Mouse (Mus musculus) CH12.LX (cell line): ENCODE measurements around the gene Usp32. TPM values are rescaled to one million over a fixed set of nuclear protein-coding genes. Genes with fewer than 3 reads are reported as not detected.

ENCODE experiments used
- DNase-seq: peaks from one replicate; pipeline ENCODE4 v3.0.0-alpha.2; 2013; ENCODE audit errors: extremely low read depth
- H3K27ac ChIP-seq: 2 replicates; pipeline ENCODE4 v1.5.1; 2012; ENCODE audit warnings: low read depth, mild to moderate bottlenecking, control low read depth, moderate library complexity; ENCODE audit not compliant: insufficient read depth
- H3K27me3 ChIP-seq: replicated peaks from 2 replicates; pipeline ENCODE3; 2012; ENCODE audit warnings: inconsistent platforms
- H3K36me3 ChIP-seq, 2 experiments: replicated peaks in 1 of 2; 2 replicates each; pipeline versions ENCODE3 to v1.6.1; 2012; ENCODE audit warnings: inconsistent platforms in 1 of 2, low read length in 1 of 2, mild to moderate bottlenecking in 1 of 2, mixed read lengths in 1 of 2, moderate library complexity in 1 of 2; ENCODE audit not compliant: control insufficient read depth in 1 of 2, insufficient read depth in 1 of 2
- H3K4me1 ChIP-seq, 2 experiments: 2 replicates each; pipeline ENCODE4 v1.6.1; 2012; ENCODE audit warnings: inconsistent platforms in 1 of 2, moderate library complexity in 1 of 2; ENCODE audit not compliant: insufficient read depth in 2 of 2, control insufficient read depth in 1 of 2
- H3K4me2 ChIP-seq: 2 replicates; pipeline ENCODE4 v1.6.1; 2012; ENCODE audit warnings: low read depth, mild to moderate bottlenecking, control low read depth; ENCODE audit not compliant: poor library complexity, insufficient read depth, severe bottlenecking
- H3K4me3 ChIP-seq, 3 experiments: fragments of 150-350 bp in 1 of 3; sonication (generic) in 1 of 3; replicated peaks in 1 of 3; 2 replicates each; pipeline versions ENCODE3 to v1.5.1; 2011 to 2012; ENCODE audit warnings: low read depth in 2 of 3, low read length in 2 of 3, mild to moderate bottlenecking in 2 of 3, moderate library complexity in 2 of 3, control low read depth in 1 of 3, improper control_type of control experiment in 1 of 3, inconsistent platforms in 1 of 3, mixed read lengths in 1 of 3; ENCODE audit not compliant: poor library complexity in 1 of 3
- H3K79me2 ChIP-seq: replicated peaks from 2 replicates; pipeline ENCODE4 v1.6.1; 2012; ENCODE audit warnings: mild to moderate bottlenecking, moderate library complexity; ENCODE audit not compliant: control insufficient read depth, poor library complexity, insufficient read depth, severe bottlenecking; ENCODE audit errors: extremely low read depth
- H3K9ac ChIP-seq: 2 replicates; pipeline ENCODE4 v1.6.1; 2012; ENCODE audit warnings: low read depth, mild to moderate bottlenecking, control low read depth, moderate library complexity; ENCODE audit not compliant: insufficient read depth
- H3K9me3 ChIP-seq: replicated peaks from 2 replicates; pipeline ENCODE3; 2012; ENCODE audit warnings: low read length, inconsistent platforms, mixed read lengths
- BHLHE40 ChIP-seq: IDR thresholded peaks from 2 replicates; pipeline ENCODE4 v1.6.1; 2011; ENCODE audit warnings: mild to moderate bottlenecking, low read depth, low read length, improper control_type of control experiment
- CHD1 ChIP-seq: IDR thresholded peaks from 2 replicates; pipeline ENCODE4 v1.6.1; 2012; ENCODE audit warnings: low read depth, low read length, improper control_type of control experiment, inconsistent platforms
- CHD2 ChIP-seq: IDR thresholded peaks from 2 replicates; pipeline ENCODE4 v1.6.1; 2011; ENCODE audit warnings: low read length, improper control_type of control experiment
- CTCF ChIP-seq, 2 experiments: IDR thresholded peaks in 1 of 2; conservative IDR thresholded peaks in 1 of 2; 2 replicates each; pipeline ENCODE4 v1.5.1; 2011 to 2012; ENCODE audit warnings: low read depth in 2 of 2, low read length in 2 of 2, improper control_type of control experiment in 1 of 2, inconsistent platforms in 1 of 2, mild to moderate bottlenecking in 1 of 2, moderate library complexity in 1 of 2
- E2F4 ChIP-seq: IDR thresholded peaks from 2 replicates; pipeline ENCODE4 v1.6.1; 2011; ENCODE audit warnings: low read depth, low read length, improper control_type of control experiment; ENCODE audit not compliant: insufficient replicate concordance
- ELF1 ChIP-seq: IDR thresholded peaks from 2 replicates; pipeline ENCODE4 v1.6.1; 2014; ENCODE audit warnings: low read depth, mild to moderate bottlenecking, inconsistent platforms, low read length, improper control_type of control experiment
- EP300 ChIP-seq: IDR thresholded peaks from 2 replicates; pipeline ENCODE4 v1.6.1; 2011; ENCODE audit warnings: low read length, improper control_type of control experiment
- ETS1 ChIP-seq: conservative IDR thresholded peaks from 2 replicates; pipeline ENCODE4 v1.6.1; 2012; ENCODE audit warnings: low read depth, mild to moderate bottlenecking, inconsistent platforms, low read length, improper control_type of control experiment, moderate library complexity
- GABPA ChIP-seq: IDR thresholded peaks from 2 replicates; pipeline ENCODE4 v1.6.1; 2012; ENCODE audit warnings: low read depth, low read length, improper control_type of control experiment, inconsistent platforms; ENCODE audit not compliant: insufficient replicate concordance
- JUN ChIP-seq: IDR thresholded peaks from 2 replicates; pipeline ENCODE4 v1.6.1; 2011; ENCODE audit warnings: low read depth, mild to moderate bottlenecking, low read length, improper control_type of control experiment, moderate library complexity; ENCODE audit not compliant: insufficient read depth
- JUND ChIP-seq: conservative IDR thresholded peaks from 2 replicates; pipeline ENCODE4 v1.6.1; 2011; ENCODE audit warnings: low read depth, low read length, improper control_type of control experiment
- MAX ChIP-seq: IDR thresholded peaks from 2 replicates; pipeline ENCODE4 v1.6.1; 2011; ENCODE audit warnings: low read length, improper control_type of control experiment
- MEF2A ChIP-seq: IDR thresholded peaks from 2 replicates; pipeline ENCODE4 v1.6.1; 2014; ENCODE audit warnings: low read depth, mild to moderate bottlenecking, inconsistent platforms, low read length, improper control_type of control experiment, borderline replicate concordance
- MXI1 ChIP-seq: IDR thresholded peaks from 2 replicates; pipeline ENCODE4 v1.6.1; 2011; ENCODE audit warnings: mild to moderate bottlenecking, low read depth, low read length, improper control_type of control experiment
- MYC ChIP-seq: IDR thresholded peaks from 2 replicates; pipeline ENCODE4 v1.6.1; 2011; ENCODE audit warnings: low read depth, mild to moderate bottlenecking, improper control_type of control experiment, low read length
- NELFE ChIP-seq: IDR thresholded peaks from 2 replicates; pipeline ENCODE4 v1.6.1; 2011; ENCODE audit warnings: low read depth, low read length, improper control_type of control experiment
- NRF1 ChIP-seq: IDR thresholded peaks from 2 replicates; pipeline ENCODE4 v1.6.1; 2014; ENCODE audit warnings: low read depth, mild to moderate bottlenecking, inconsistent platforms, low read length, improper control_type of control experiment, moderate library complexity
- RAD21 ChIP-seq: IDR thresholded peaks from 2 replicates; pipeline ENCODE4 v1.6.1; 2011; ENCODE audit warnings: low read depth, mild to moderate bottlenecking, low read length, improper control_type of control experiment, moderate library complexity
- RCOR1 ChIP-seq: conservative IDR thresholded peaks from 2 replicates; pipeline ENCODE4 v1.6.1; 2012; ENCODE audit warnings: low read depth, mild to moderate bottlenecking, inconsistent platforms, low read length, improper control_type of control experiment
- USF1 ChIP-seq: IDR thresholded peaks from 2 replicates; pipeline ENCODE4 v1.6.1; 2014; ENCODE audit warnings: low read depth, mild to moderate bottlenecking, inconsistent platforms, low read length, improper control_type of control experiment
- ZKSCAN1 ChIP-seq: IDR thresholded peaks from 2 replicates; pipeline ENCODE4 v1.6.1; 2012; ENCODE audit warnings: low read depth, inconsistent platforms, low read length, improper control_type of control experiment, borderline replicate concordance
- ZMIZ1 ChIP-seq: IDR thresholded peaks from 2 replicates; pipeline ENCODE4 v1.6.1; 2012; ENCODE audit warnings: low read depth, mild to moderate bottlenecking, inconsistent platforms, low read length, improper control_type of control experiment
- dilution Hi-C: fragments of 300-500 bp; cut with MboI; formaldehyde crosslinking; loops from 2 replicates; pipeline ENCODE4 v1.14.3; 2020; ENCODE audit warnings: low sequenced_read_pairs; ENCODE audit not compliant: extremely low pct_unique_long_range_greater_than_20kb, extremely low pct_ligation_motif_present
- in situ Hi-C: fragments of 300-500 bp; cut with MboI; formaldehyde crosslinking; loops from 3 replicates; pipeline ENCODE4 v1.14.3; 2019; ENCODE audit warnings: low sequenced_read_pairs, low pct_ligation_motif_present, low pct_unique_long_range_greater_than_20kb, mixed read lengths
- polyA plus RNA-seq: library from polyadenylated mRNA; unstranded; fragments of >175 nt; gene quantifications from 2 replicates; pipeline ENCODE4 v1.2.1, GENCODE M21; 2012; ENCODE audit warnings: low read depth; ENCODE audit not compliant: insufficient read length
- total RNA-seq, 2 experiments: library from RNA; depleted of rRNA; stranded (reverse); fragments of 300-350 nt in 1 of 2; fragments of >200 nt in 1 of 2; gene quantifications; 2 replicates each; pipeline ENCODE4 v1.2.3; 2012 to 2014

Gene Usp32
- total and polyA plus RNA-seq, 3 experiments = 7.4 to 12.0 (median 11.8) TPM

- in situ Hi-C loops (loop anchor here (5.0 to 10.0 kb wide), 3 partner anchors 157 to 347 kb away; partner anchors contain the start of gene Znhit3), dilution Hi-C loops (no loop called here)
- no peak overlapping the region for H3K27ac ChIP-seq
Measured at GRCm38 (mm10) chr11:85177761-85178160, 37.8 kb upstream of the Usp32 start.

GRCm38 (mm10) chr11:85175941-85176340 is 36.0 kb upstream of the Usp32 start:
- Histone ChIP-seq H3K27ac (no peak overlapping the region), H3K27me3 (no peaks in the 10 kb centered on the region), H3K4me1 (peaks cover 4 to 14% of the 10 kb centered on the region in 2 experiments), H3K79me2 (no peaks in the 10 kb centered on the region), H3K4me3 (no peak overlapping the region)
- in situ Hi-C loops = loop anchor here (5.0 to 10.0 kb wide), 3 partner anchors 159 to 349 kb away; partner anchors contain the start of gene Znhit3
- TF ChIP-seq RCOR1 (no peak), JUND (no peak), ZKSCAN1 (no peak), MEF2A (no peak), E2F4 (no peak), NRF1 (no peak), ETS1 (no peak), CHD1 (no peak), BHLHE40 (no peak), ZMIZ1 (no peak), USF1 (no peak)
- TF ChIP-seq, all 38 proteins: peak for 0
- no peaks in the 10 kb centered on the region for H3K9me3 ChIP-seq
- no peak for DNase-seq
- no peaks in the 10 kb centered on the region for H3K36me3 ChIP-seq
- H3K4me2 ChIP-seq = no peak overlapping the region
- no peak overlapping the region for H3K9ac ChIP-seq
- dilution Hi-C loops = no loop called here

More at GRCm38 (mm10) chr11:85177761-85178160, 37.8 kb upstream of the Usp32 start:
- Histone ChIP-seq H3K4me3 (no peak overlapping the region), H3K9me3 (no peaks in the 10 kb centered on the region), H3K4me2 (no peak overlapping the region), H3K27me3 (no peaks in the 10 kb centered on the region), H3K79me2 (no peaks in the 10 kb centered on the region), H3K4me1 (peaks cover 2% of the 10 kb centered on the region in 2 experiments; a peak in 2 of 4 replicates), H3K9ac (no peak overlapping the region), H3K36me3 (no peaks in the 10 kb centered on the region)
- DNase-seq = no peak
- TF ChIP-seq MYC = no peak
- no peak for TF ChIP-seq EP300
- TF ChIP-seq NRF1 = no peak
- no peak for TF ChIP-seq RAD21
- no peak for TF ChIP-seq GABPA
- TF ChIP-seq NELFE = no peak
- TF ChIP-seq E2F4 = no peak
- TF ChIP-seq CHD2 = no peak
- no peak for TF ChIP-seq CTCF (conservative IDR thresholded peaks at IDR 0.05 in 1 of 2, IDR thresholded peaks at IDR 0.05 in 1 of 2; ENCODE audit: low read depth in 2 of 2, low read length in 2 of 2)
- TF ChIP-seq ZMIZ1 = no peak
- TF ChIP-seq BHLHE40 = no peak
- no peak for TF ChIP-seq JUN
- no peak for TF ChIP-seq MXI1
- TF ChIP-seq MAX = no peak
- no peak for TF ChIP-seq ELF1
